Mouse (Mus musculus) kidney, adult 9 months (tissue): ENCODE measurements around the gene Cfap45.

Experiments
- DNase-seq: peaks from one replicate; pipeline ENCODE4 v3.0.0; 2022

Cfap45 gene

DNA sequence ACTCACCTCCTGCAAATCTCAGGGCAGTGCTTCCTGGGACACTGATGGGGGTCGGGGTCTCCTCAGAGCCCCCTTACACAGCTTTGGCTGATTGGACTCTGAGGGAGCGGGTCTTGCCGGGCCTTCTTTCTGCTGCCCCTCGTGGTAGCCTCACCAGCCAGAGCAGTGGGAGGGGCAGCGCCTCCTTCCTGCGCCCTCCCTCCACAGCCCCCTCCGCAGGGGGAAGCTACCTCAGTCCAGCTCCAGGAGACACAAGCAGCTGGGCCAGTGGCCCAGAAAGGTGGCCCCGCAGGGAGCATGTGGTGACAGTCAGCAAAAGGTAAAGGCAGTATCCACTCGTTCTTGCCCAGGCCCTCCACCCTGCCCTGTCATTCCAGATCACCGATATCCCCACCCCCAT, 23.2 kb upstream of the Cfap45 start:
- no peak for DNase-seq

DNA sequence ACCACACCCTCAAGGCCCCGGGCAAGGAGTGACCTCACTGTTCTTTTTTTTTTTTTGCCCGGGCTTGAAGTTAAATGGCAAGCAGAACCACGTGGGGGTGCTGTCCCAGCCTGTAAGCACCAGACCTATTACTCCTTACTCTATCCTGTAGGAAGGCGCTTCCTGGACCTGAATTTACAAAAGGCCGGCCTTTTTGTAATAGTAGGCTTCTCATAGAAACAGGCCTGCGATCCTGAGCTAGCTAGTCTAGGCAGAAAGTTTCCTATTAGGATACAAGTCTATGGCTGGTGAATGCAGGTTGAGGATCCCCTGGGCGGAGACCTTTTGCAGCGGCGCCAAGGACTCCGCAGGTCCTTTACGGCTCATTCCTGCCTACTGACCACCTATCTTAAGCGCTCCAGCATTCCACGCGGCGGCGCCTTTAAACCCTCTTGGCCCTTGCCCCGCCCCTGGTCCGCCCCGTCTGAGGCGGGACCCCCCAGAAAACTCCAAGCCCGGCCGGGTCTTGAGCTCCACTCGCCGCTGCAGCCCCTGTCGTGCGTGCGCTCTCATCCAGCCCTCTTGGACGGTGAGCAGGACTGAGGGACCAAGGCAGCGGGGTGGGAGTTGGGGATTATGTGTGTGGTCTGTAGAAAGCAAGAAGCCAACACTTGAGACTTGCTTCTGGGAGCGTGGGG, 20.7 kb upstream of the Cfap45 start, which contains the start of gene Tagln2:
Gene Tagln2, plus strand, starts transcription at position 283 of the 677 bp plus-strand sequence.
- DNase-seq = peak; percentile 92

DNA sequence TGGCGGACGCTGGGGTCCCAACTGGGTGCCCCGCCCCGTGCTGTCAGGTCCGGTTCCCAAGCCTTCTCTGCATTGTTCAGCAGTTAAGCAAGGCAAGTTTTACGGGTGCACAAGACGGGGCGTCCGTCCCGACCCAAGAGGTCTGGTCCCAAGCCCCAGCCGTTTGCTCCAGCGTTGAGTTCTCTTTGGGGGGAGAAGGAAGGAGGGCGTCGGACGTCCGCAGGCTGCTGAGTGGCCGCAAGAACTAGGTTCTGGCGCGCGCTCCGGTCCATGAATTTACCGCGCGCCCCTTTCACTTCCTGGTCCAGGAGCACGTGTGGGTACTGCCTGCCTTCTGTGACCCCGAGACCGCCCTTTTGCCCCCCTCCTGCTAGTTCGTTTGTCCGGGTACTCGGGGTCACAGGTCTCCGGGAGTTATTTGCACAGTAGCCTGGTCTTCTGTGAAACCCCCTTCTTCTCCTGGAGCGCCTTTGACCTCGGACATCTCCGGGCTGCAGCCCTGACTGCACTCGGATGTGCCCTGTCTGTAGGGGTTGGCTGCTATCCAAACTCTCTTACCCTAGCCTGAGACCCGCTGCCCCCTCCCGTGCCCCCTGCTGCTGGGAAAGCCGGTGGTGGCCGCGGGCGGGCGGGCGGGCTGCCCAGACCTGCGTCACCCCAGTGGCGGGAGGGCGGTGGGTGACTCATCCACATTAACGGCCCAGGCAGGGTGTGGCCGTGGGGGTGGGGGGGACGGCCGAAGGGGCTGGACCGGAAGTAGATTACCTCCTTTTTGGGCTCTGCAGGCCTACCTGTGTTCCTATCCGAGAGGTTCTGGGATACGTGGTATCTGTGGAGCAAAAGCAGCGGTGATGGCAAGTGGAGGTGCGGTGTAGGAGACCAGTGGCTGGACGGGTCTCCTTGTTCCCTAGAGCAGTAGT, 19.9 kb upstream of the Cfap45 start:
- DNase-seq = peak; percentile 85

DNA sequence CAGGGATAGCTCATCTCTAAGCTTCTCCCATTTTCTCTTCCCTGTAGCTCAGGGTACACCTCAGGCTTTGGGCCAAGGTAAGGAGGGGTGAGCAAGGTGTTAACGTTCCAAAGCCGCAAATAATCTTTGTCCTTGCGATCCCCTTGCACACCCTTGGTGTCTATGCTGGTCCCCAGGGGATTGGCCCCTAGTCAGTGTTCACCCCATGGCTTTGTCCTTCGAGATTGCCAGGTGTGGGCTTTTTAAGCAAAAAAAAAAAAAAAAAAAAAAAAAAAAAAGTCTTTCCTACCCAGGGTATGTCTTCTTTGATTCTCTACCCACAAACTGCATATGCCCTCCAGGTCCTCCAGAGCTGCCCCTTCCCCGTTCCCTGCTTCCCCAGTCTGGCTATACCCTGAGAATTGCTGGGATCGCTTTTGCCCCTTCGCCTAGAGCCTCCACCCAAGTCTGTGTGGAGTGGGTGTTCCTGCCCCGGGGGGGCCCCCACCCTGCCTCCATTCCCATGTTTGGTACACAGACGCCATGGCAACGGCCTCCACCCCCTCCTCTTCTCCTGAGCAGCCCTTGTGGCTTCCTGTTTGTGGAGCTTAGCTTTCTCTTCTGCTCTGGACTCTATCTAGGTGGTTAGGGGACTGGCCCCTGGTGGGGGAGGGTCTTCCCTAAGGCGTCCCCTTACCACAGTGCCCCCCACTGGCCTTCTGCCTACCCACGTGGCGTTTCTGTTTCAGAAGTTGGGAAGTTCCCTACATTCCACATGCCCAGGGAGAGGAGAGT, 19.0 kb upstream of the Cfap45 start:
- DNase-seq = peak; percentile 64

DNA sequence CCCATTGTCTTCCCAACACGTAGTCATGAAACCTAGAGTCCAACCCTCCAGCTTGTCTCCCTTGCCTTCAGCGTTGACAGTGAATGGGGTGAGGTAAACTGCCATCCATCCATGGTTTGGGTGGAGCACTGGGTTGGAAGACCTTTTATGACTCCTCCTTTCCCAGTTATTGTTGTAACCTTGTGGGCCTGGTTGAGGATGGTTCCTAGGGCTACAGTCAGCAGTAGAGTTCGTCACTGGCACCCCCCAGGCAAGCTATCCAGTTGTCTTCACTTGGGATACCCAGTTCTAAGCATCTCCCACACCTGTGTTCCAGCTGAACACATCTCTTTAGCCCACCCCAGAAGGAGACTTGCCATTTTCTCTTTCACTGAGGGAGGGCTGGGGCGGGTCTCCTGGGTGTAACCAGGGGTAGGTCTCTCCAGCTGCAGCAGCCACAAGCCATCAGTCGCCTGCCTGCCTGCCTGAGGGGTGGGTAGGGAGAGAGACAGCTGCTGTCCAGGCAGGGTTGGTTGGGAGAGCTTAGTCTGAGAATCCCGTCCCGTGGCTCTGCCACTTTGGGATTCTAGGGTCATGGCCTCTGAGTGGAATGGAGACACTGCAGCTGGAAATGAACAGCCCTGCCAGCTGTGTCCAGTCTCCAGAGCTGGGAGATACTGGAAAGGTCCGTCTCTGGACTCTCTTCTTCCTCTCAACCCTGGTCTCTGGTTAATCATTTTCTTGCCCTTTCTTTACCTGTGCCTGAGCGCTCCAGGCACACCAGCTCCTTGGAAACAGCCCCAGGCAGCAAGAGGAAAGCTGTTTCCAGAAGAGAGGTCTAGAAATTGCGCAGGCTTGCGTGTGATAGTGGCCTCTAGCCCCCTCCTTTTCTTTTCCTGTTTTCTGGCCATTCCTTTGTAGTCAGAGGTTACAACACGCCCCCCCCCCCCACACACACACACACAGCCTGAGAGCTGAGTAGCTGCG, 18.2 kb upstream of the Cfap45 start:
- peak; percentile 80 for DNase-seq

DNA sequence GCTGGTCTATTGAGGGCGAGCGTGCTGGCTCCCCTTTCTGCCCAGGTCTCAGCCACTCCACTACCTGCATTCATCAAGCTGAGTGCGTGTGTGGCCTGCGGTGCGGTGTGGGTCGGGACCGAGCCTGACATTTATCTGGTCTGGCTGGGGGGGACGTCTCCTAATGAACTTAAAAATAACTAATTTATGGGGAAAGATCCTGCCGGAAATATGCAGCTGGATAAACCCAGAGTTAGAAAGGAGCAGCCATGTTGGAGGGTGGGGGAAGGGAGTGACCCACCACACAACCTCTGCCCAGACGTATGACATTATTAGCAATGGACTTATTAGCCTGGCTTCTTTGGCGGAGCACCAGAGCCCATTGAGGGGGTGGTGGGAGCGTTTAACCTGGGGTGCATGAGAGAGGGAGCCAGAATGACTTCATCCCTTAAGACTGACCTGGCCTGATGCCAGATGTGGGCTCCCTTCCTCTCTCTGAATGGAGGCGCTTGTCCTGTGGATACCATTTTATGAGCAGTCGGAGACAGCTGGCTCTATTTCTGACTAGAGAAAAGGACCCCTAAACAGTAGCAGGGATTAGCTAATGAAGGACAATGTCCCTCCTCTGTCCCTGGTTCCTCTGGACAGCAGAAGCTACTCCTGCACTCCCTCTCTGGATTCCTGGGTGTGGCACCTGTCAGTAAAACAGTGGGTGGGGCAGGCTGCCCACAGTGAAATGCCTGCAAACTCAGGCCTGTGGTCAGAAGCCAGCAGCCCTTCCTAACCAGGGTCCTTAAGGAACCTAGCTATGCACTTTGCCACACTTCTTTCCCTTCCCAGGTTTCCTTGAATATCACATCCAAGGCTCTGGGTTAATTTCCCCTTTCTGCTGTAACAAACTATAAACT, 17.2 kb upstream of the Cfap45 start:
- peak; percentile 57 for DNase-seq

DNA sequence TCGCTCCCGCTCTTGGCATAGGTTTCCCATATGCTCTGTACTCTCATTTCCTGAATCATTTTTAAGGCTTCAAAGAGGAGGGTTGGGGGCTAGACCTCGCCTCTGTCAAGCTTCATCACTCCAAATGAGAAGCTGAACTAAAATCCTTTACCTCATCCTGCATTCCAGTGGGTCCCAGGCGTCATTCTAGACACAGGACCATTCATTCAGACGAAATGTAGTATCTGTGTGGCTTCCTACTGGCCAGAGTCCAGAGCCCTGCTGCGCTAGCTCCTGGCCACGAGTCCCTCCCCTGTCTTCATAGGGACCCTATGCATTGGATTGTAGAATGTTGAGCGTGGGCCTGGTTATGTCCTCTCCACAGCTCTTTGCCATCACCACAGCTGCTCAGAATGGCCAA, 15.8 kb upstream of the Cfap45 start:
- DNase-seq = no peak

DNA sequence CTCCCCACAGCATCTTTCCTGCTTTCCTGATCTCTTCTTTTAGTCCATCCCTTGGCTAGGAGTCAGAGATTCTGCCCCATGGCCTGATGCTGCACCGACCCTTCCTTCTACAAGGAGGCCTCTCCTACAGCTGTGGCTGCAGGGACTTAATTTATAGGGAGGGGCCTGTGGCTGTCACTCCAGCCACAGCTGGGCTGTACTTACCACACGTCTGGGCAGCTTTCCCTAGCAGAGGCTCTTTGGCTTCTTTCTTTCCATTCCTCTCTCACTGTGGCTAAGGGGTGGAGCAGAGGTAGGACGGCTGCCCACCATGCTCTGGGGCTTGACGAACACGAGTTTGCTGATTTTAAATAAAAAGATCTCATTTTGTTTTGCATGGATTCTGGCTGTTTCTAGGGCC, 13.6 kb upstream of the Cfap45 start:
- DNase-seq = no peak

DNA sequence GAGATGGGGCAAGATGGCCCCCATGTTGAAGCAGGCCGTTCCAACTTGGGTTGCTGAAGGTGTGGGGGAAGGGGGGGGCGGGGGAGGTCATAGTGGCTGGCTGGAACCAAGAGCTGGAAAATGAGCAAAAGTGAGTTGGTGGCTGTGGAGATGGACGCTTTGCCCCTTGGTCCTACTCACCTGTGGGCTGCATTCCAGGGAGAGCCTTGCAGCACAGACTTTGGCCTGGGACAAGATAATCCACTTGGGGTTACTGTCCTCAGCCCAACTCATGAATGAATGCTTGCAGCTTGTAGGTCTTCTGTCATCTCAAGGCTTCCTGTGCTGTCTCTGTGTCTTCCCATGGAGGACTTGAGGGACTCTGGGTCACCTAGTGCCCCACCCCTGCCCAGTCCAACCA, 12.9 kb upstream of the Cfap45 start:
- peak; percentile 67 for DNase-seq

DNA sequence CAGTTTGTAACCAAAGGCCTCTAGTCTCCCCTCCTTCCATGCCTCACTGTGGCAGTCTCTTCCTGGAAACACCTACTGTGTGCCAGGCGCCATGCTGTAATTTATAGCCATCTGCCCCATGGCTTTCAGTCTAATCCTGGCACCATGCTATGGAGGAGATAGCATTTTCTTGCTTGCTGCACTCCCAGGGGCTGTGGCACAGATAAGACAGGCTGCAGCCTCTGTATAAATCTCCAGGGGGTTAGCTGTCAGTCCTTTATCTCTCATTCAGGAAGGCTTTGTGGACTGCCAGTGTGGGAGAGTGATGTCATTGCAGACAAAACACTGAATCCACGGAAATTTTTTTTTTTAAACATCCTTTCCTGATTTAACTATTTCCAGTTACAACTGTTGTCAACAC, 12.4 kb upstream of the Cfap45 start:
- no peak for DNase-seq

DNA sequence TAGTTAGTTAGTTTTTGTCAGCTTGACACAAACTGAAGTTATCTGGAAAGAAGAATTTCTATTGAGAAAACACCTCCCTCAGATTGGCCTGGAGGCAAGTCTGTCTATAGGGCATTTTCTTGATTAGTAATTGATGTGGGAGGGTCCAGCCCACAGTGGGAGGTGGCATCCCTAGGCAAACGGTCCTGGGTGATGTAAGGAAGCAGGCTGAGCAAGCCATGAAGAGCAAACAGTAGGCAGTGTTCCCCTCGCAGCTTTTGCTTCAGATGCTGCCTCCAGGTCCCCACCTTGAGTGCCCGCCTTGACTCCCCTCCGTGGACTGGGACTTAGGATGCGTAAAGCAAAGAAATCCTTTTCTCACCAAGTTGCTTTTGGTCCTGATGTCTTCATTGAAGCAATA, 11.4 kb upstream of the Cfap45 start:
- peak; percentile 49 for DNase-seq

DNA sequence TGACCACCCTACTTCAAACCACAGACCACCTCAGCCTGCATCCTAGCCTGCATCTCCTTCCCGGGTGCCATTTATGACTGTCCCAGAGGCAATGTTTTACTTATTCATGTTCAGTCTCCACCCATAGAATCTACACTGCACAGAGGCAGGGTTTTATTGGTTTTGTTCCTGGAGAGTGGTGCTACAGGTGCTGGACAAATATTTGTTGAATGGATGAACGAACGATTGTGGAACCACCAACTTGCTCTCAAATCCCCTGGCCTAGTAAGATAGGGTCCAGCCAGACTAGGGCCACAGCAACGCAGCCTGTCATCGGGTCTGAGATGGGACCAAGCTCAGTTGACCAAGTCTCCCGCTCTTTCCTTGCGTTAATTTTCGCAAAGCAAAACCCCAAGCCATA, 10.6 kb upstream of the Cfap45 start:
- DNase-seq = no peak

DNA sequence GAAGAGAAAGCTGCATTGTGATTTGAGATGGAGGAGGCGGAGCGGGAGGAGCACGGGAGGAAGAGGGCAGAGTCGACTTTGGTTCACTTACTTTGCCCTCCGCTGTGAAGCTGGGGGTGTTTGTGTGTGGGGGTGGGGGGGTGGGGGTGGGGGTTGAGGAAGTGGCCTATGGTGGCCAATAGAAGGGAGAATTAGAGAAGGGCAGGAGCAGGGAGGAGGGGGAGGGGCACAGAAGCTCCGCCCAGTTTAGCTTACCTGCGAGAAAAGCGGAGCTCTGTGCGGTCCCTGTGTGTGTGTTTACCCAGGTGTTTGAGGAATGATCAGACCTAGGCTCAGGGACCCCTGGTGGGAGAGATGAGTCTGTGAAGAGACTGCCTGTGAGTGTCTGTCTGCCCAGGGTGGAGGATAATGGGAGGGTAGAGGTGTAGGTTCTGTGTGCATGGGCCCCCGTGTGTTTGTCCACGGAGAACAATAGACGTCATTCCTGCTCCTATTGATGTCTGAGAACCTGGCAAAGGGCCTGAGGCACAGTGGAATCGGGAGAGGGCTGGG, 10.1 kb upstream of the Cfap45 start:
- peak; percentile 78 for DNase-seq

DNA sequence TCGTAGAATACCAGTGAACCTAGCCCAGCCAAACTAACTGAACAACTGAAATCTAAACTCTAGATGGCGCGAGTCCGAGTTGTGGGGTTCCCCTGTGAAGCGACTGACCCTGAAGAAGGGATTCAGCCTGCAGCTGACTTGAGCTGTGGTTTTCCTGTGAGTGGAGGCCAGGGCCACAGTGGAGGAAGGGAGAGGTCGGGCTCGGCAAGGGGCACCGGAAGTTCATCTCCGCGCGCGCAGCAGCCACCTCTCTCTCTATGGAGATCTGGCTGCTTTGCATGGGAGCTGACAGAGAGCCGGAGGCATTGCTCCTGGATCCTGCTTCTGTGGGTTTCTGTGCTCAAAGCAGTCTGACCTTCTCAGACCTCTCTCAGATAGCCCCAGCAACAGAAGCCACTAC, 7.6 kb upstream of the Cfap45 start:
- DNase-seq = peak; percentile 83

DNA sequence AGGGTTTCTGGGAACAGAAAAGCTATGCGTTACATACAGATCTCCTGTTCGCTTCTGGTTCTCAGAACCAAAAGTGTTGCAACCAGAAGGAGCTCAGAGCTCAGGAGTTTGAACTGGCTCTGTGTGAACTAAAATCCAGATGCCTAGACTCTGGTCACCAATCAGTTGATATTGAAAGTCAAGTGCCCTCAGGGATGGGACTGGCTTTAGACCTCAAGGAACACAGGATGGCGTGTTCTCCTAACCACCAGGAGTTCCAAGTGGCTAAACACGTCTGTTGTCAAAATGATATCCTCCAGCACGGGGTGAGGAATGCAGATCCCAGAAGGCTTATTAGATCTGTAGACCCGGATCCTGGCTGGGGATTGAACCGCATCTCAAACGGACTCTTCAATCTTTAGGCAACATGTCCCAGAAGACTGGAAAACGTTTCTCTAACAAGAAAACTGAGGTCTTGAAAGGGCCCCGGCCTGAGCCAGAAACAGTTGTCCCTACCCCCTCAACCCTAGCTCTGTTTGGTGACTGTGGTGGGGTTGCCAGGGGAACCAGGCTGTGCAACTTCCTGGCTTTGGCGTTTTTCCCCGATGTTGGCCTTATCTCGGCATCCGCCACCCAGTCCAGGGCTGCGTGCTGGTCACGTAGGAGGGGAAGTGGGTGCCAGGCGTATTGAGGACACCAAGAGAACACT, 6.9 kb upstream of the Cfap45 start:
- peak; percentile 62 for DNase-seq

DNA sequence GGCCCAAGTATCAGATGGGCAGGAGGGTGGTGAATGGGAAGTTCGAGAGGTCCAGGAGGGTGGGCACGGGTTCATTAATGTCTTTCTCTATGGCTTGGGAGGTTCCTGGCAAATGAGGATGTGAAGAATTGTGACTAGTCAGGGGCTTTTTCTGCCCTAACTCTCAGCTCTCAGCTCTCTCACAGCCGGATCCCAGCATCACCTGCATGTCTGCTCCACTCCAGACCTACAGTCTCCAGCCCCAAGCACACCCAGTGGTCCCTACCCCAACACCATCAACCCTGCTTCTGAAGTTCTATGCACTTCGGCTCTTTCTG, 6.4 kb upstream of the Cfap45 start:
- no peak for DNase-seq

DNA sequence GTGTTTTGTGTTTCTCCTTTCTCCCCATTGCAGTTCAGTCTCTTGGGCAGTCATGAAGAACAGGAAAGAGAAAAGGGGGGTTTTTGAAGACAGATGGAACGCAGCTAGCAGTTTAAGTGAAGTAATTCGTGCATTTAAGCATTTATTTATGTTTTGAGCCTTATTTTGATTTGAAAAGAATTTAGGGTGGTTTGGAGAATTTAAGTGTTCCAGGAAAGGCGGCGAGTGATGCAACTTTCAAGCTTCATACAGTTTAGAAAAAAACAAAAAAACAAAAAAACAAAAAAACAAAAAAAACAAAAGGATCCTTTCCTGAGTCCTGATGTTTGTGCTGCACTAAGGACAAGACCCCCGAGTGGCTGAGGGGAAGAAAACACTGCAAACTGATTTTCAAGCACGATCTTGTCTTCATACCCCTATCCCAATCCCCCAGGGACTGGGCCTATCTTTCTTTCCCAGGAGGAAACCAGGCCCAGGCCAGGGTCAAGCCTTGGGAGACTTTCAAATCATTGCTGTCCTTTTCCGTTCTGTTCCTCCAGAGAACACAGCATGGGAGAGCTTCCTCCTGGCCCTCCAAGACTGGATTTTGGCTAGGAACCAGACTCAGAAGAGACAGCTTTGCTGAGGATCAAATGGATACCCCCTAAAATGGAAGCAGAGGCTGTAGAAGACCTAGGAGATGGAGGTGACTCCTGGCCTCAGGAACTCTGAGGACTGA, 5.9 kb upstream of the Cfap45 start:
- peak; percentile 55 for DNase-seq

DNA sequence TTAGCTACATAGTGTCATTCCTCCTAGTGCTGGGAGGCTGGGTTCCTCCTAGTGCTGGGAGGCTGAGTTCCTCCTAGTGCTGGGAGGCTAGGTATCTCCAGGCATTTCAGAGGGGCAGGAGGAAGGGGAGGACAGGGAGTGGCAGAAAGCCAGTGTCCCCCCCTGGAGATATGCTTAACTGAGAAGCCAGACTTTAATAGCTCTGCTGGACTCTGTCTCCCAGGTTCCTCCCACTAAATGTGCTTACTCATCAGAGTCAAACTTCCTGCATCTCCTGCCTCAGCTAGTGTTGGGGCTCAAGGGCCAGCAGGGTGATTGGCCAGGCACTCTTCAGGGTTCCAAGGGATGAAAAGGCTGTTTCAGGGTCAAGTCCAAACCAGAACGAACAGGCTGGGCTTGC, 5.2 kb upstream of the Cfap45 start:
- peak; percentile 72 for DNase-seq

DNA sequence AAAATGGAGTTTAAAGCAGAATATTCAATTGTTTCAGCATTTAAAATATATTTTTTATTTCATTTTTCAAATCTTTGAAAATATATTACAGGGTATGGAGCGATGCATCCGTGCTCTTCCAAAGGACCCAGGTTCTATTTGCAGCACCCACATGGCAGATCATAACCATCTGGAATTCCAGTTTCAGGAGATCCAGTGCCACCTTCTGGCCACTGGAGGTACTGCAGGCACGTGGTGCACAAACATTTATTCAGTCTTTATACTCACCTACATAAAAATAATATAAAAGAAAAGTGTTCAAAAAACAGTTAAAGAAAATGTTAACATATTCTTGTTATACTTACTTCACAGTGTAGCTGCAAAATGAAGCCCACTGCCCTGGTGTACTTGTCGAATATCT, 2.6 kb upstream of the Cfap45 start:
- no peak for DNase-seq

DNA sequence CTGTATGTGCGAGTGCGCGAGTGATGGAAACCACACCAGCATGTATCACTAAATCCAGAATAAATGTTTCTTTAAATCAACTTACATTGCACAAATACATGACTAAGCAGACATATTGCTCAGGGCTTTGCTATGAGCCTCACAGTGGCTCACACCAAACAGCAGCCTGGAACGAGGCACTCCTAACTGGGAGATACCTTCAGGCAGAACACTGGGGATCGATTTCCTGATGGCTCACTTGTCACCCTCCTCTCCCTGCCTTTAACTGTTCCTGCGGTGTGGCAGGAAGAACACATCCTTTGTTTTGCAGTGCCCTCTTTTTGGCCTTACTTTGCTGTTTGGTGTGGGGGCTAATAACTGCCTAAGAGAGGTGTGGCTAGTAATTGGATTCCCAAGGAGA, 957 bp upstream of the Cfap45 start:
- DNase-seq = no peak
